Mouse (Mus musculus) testis, adult 2 months (tissue): Measurements from ENCODE around the gene Kptn. TPM values are rescaled to one million over a fixed set of nuclear protein-coding genes. Genes with fewer than 3 reads are reported as not detected.

Experiments used
- H3K27ac ChIP-seq: fragments of 200-500 bp; 2 replicates; pipeline ENCODE4 v1.5.1; 2012; ENCODE audit warnings: low read depth, low read length; ENCODE audit not compliant: control insufficient read depth, insufficient read depth
- H3K27me3 ChIP-seq: fragments of 200-500 bp; 2 replicates; pipeline ENCODE4 v1.6.1; 2012; ENCODE audit warnings: mild to moderate bottlenecking, low read length, moderate library complexity; ENCODE audit not compliant: control insufficient read depth, insufficient read depth
- H3K36me3 ChIP-seq: fragments of 200-500 bp; 2 replicates; pipeline ENCODE4 v1.6.1; 2012; ENCODE audit warnings: mild to moderate bottlenecking, low read length; ENCODE audit not compliant: control insufficient read depth, insufficient read depth
- H3K4me1 ChIP-seq: fragments of 200-500 bp; 2 replicates; pipeline ENCODE4 v1.6.1; 2012; ENCODE audit warnings: low read length; ENCODE audit not compliant: control insufficient read depth, insufficient read depth
- H3K4me3 ChIP-seq: fragments of 200-500 bp; 2 replicates; pipeline ENCODE4 v1.5.1; 2012; ENCODE audit warnings: low read depth, mild to moderate bottlenecking, low read length, moderate library complexity, mixed read lengths; ENCODE audit not compliant: control insufficient read depth
- CTCF ChIP-seq: fragments of 200-500 bp; IDR thresholded peaks from 2 replicates; pipeline ENCODE4 v1.5.1; 2012; ENCODE audit warnings: low read depth, mild to moderate bottlenecking, inconsistent platforms, low read length, moderate library complexity; ENCODE audit not compliant: control insufficient read depth, insufficient read depth, insufficient replicate concordance
- POLR2A ChIP-seq: fragments of 200-500 bp; IDR thresholded peaks from 2 replicates; pipeline ENCODE4 v1.6.1; 2012; ENCODE audit warnings: low read depth, mild to moderate bottlenecking, inconsistent platforms, low read length, moderate library complexity; ENCODE audit not compliant: control insufficient read depth
- polyA plus RNA-seq: library from polyadenylated mRNA; depleted of rRNA; stranded (reverse); fragments of >200 nt; gene quantifications from 2 replicates; pipeline ENCODE4 v1.2.3, GENCODE M21; 2012

The Kptn gene
- polyA plus RNA-seq, 1 experiment, result 14.4 TPM

- H3K27me3 ChIP-seq, result no peaks in the 10 kb centered on the region
- H3K36me3 ChIP-seq, result peaks cover 3% of the 10 kb centered on the region
- no peak overlapping the region for H3K27ac ChIP-seq
- no peak for TF ChIP-seq POLR2A
- no peak overlapping the region for H3K4me3 ChIP-seq
- H3K4me1 ChIP-seq, result peaks cover 3% of the 10 kb centered on the region
Observed at GRCm38 (mm10) chr7:16094592-16094991, 25.1 kb upstream of the Kptn start.

DNA sequence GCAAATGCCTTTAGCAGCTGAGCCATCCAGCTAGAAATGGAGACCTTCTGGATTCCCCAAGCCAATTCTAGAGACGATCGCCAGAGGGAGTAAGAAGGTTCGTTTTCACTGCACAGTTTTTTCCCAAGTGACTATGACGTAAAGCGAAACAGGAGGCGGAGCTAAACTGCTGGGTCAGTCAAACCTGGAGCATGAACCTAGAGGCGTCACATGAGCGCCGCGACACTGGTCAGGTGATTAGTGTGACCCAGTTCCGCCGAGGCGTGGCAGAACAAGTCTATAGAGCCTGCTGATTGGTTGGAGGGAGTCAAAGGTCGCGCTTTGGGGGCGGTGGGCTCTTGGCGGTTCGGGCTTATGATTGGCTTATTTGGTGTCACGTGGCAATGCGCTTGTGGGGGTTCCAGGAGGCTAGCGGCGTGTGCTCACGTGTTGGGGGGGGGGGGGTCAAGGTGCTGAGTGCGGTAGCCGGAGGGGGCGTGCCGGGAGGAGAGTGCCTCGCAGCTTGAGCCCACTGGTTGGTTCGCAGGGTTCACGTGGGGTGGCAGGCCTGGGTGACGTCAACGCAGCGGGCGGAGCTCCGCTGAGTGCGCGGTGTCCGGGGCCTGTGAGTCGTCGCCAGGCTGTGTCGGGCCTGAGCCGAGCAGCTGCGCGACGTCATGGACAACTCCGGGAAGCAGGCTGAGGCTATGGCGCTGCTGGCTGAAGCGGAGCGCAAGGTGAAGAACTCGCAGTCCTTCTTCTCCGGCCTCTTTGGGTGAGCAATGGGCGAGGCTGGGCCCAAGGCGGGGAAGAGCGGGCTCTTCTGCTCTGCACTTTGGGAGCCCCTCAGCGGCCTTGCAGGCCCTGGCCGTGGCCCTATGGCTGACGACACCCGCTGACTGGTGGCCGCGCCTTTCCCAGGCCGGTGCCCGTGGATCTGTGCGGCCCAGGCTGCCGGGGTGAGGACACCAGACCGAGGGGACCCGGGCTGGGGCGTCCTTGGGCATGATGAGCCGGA is 21.4 kb upstream of the Kptn start, which contains the start of gene Napa:
Gene Napa, plus strand, starts transcription at position 438 of the 997 bp plus-strand sequence.
- Histone ChIP-seq H3K27ac (peak within 1 kb of the TSS; percentile 77), H3K4me3 (peak within 1 kb of the TSS; percentile 91), H3K36me3 (no peaks in the 10 kb centered on the region), H3K27me3 (no peaks in the 10 kb centered on the region), H3K4me1 (peaks cover 10% of the 10 kb centered on the region)
- TF ChIP-seq CTCF (peak; percentile 26; the same call in 1 of the 2 replicates), POLR2A (peak; percentile 97)

DNA sequence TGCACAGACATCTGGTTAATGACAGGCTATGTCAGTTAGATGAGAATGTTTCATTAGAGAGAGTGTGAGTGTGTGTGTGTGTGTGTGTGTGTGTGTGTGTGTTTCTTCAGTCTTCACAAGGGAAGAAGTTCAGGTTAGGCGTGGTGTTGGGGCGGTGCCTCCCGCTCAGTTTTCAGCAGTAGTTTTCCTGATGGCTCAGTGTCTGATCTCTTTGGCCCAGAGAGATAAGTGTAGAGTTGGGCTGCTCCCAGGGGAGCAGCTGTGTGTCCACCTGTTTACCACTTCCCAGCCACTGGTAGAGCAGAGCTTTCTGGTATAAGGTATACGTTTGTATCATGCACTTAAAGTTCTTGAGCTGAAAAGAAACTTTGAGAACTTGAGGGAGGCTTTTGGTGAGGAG is 19.8 kb upstream of the Kptn start:
- H3K4me1 ChIP-seq, result peaks cover 10% of the 10 kb centered on the region
- H3K27me3 ChIP-seq, result no peaks in the 10 kb centered on the region
- TF ChIP-seq CTCF (no peak), POLR2A (no peak)
- H3K36me3 ChIP-seq, result no peaks in the 10 kb centered on the region
- H3K27ac ChIP-seq, result no peak overlapping the region
- H3K4me3 ChIP-seq, result peak overlapping the region; percentile 91

DNA sequence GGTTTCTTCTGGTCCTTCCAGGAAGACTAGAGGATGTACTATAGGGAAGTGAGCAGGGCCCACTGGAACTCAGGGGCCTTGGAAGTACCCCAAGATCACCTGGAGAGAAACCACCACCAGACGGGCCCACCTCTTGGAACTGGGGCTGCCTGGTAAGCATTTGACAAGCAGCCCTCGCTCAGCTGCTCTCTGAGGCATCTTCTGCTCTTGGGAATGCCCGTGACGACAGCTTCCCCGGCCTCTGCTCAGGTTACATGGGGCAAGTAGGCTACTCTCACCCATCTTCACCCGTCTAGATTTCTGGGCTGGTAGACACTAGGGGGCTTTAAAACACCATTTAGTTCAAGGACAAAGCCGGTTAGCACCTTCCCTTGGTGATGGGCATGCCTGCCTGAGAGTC is 18.6 kb upstream of the Kptn start:
- peaks cover 10% of the 10 kb centered on the region for H3K4me1 ChIP-seq
- H3K27ac ChIP-seq, result no peak overlapping the region
- H3K36me3 ChIP-seq, result no peaks in the 10 kb centered on the region
- no peak for TF ChIP-seq CTCF
- no peak for TF ChIP-seq POLR2A
- H3K4me3 ChIP-seq, result no peak overlapping the region
- no peaks in the 10 kb centered on the region for H3K27me3 ChIP-seq

DNA sequence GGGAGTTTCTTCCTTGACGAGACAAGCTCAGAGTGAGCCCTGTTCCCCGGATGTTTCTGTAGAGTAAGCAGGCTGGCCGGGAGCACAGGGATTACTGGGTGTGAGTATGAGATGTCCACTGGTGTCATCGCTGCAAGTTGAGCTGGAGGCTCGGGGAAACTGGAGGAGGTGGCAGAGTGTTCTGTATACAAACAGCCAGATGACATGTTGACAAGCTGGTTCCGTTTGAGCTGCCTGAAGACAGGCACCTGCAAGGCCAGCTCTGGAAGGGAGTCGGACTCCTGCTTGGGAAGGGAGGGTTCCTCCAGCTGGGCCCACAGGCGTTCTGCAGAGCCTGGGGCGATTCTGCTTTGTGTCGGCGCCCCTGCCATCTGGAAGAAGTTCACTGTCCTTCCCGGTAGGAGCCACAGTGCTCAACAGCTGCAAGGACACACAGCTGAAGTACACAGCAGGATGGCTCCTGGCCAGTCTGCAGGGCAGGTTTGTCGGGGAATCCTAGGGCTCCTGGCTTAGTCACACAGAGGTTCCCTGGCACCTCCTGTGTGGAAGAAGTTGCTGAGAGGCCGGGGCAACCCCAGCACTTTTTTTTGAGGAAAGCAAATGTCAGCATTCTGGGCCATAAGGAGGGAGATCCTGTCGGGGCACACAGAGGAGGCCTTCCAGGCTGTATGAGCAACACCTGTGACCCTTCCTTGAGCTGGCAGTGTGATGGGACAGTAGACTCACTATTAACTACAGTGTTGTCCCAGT is 17.8 kb upstream of the Kptn start:
- H3K4me3 ChIP-seq, result no peak overlapping the region
- no peaks in the 10 kb centered on the region for H3K27me3 ChIP-seq
- H3K36me3 ChIP-seq, result no peaks in the 10 kb centered on the region
- H3K4me1 ChIP-seq, result peaks cover 10% of the 10 kb centered on the region
- TF ChIP-seq CTCF (no peak), POLR2A (no peak)
- no peak overlapping the region for H3K27ac ChIP-seq

DNA sequence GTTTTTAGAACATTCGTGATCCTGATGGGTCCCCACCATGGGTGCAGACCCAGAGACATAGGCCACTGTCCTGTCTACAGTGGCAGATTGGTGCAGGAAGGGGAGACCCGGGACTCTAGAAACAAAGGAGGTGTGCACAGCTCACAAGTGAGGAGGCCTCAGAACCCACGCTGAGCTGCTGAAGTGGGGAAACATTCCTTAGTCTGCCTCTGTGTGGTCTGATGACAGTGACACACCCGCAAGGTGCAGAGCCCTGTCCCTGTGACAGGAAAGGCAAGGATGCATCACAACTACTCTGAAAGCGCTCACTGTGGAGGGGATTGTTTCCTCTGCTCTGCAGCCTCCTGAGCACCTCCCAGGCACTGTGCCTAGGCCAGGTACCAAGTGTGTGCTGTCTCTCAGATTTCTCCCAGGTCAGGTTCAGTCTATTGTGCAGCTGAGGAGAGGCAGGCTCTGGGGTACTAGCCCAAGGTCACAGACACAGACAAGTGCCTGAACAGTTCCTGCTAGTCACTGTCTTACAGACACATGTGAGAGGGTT is 16.9 kb upstream of the Kptn start:
- Histone ChIP-seq H3K27me3 (no peaks in the 10 kb centered on the region), H3K4me3 (no peak overlapping the region), H3K27ac (no peak overlapping the region), H3K36me3 (no peaks in the 10 kb centered on the region), H3K4me1 (peaks cover 10% of the 10 kb centered on the region)
- no peak for TF ChIP-seq POLR2A
- TF ChIP-seq CTCF, result no peak

DNA sequence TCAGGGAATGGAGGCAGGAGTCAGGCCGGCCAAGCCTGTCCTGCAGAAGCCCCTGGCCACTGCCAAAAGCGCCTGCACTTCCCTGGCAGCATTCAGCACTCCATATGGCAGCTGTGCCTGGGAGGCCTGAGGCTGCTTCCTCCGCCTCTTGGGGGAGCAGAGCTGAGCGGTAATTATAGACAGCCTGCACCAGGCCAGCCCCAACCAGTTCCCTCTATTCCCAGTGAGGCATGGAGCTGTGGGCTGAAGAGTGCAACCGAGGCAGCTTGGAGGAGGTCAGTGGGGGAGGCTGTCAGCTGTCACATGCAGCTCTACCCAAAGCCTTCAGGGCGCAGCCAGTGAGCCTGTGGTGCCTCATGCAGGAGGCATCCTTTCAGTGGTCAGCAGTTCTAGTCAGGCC is 15.9 kb upstream of the Kptn start:
- H3K27me3 ChIP-seq, result no peaks in the 10 kb centered on the region
- TF ChIP-seq POLR2A, result no peak
- TF ChIP-seq CTCF, result no peak
- H3K36me3 ChIP-seq, result no peaks in the 10 kb centered on the region
- no peak overlapping the region for H3K4me3 ChIP-seq
- H3K27ac ChIP-seq, result no peak overlapping the region
- peaks cover 10% of the 10 kb centered on the region for H3K4me1 ChIP-seq
